Mouse (Mus musculus) hindbrain, embryonic 14.5 days (tissue): ENCODE measurements around the gene Ttc17. TPM values are rescaled to one million over a fixed set of nuclear protein-coding genes. Genes with fewer than 3 reads are reported as not detected.

Experiments
- ATAC-seq: fragments of 200-750 bp; cut with Nextera tagmentation; 2 replicates; pipeline ENCODE4 v1.8.0; 2017; ENCODE audit warnings: moderate number of reproducible peaks, mild to moderate bottlenecking, moderate TSS enrichment, moderate library complexity; ENCODE audit not compliant: low FRiP score
- DNase-seq: peaks from one replicate; pipeline ENCODE4 v3.0.0-alpha.2; 2015; ENCODE audit warnings: low spot score
- H3K27ac ChIP-seq: fragments of 300-500 bp; sonication (generic); 2 replicates; pipeline ENCODE4 v1.5.1; 2014; ENCODE audit warnings: mild to moderate bottlenecking, moderate library complexity
- H3K27me3 ChIP-seq: fragments of 300-500 bp; sonication (generic); 2 replicates; pipeline ENCODE4 v1.6.1; 2014; ENCODE audit warnings: mild to moderate bottlenecking, low read length, mixed read lengths; ENCODE audit not compliant: control insufficient read depth, insufficient read depth
- H3K36me3 ChIP-seq: fragments of 300-500 bp; sonication (generic); replicated peaks from 2 replicates; pipeline ENCODE4 v1.6.1; 2014; ENCODE audit not compliant: control insufficient read depth, insufficient read depth
- H3K4me1 ChIP-seq: fragments of 300-500 bp; sonication (generic); replicated peaks from 2 replicates; pipeline ENCODE4 v1.6.1; 2014; ENCODE audit warnings: antibody characterized with exemption, low read length, mixed read lengths; ENCODE audit not compliant: control insufficient read depth, insufficient read depth
- H3K4me2 ChIP-seq: fragments of 300-500 bp; sonication (generic); replicated peaks from 2 replicates; pipeline ENCODE4 v1.6.1; 2014; ENCODE audit warnings: mild to moderate bottlenecking, moderate library complexity
- H3K4me3 ChIP-seq: fragments of 300-500 bp; sonication (generic); replicated peaks from 2 replicates; pipeline ENCODE4 v1.5.1; 2014; ENCODE audit warnings: mild to moderate bottlenecking, low read length
- H3K9ac ChIP-seq: fragments of 300-500 bp; sonication (generic); 2 replicates; pipeline ENCODE4 v1.6.1; 2014
- H3K9me3 ChIP-seq: fragments of 300-500 bp; sonication (generic); 2 replicates; pipeline ENCODE4 v1.6.1; 2016; ENCODE audit warnings: low read length; ENCODE audit not compliant: control insufficient read depth
- WGBS: fragments of 180-500 bp; shearing (Covaris S2); extraction: QIAGEN DNeasy Blood & Tissue Kit; methylation state at CpG from one replicate; pipeline ENCODE4 v1.1.7; 2014; 5-methylcytosine and 5-hydroxymethylcytosine counted together
- polyA plus RNA-seq: library from polyadenylated mRNA; unstranded; fragments of >200 nt; fragmentation: Nextera tagmentation; extraction: Ambion mirVana; gene quantifications from 2 replicates; pipeline ENCODE4 v1.2.1, GENCODE M21; 2014

Gene Ttc17
- polyA plus RNA-seq, 1 experiment from 2014 or later = 25.1 TPM

DNA sequence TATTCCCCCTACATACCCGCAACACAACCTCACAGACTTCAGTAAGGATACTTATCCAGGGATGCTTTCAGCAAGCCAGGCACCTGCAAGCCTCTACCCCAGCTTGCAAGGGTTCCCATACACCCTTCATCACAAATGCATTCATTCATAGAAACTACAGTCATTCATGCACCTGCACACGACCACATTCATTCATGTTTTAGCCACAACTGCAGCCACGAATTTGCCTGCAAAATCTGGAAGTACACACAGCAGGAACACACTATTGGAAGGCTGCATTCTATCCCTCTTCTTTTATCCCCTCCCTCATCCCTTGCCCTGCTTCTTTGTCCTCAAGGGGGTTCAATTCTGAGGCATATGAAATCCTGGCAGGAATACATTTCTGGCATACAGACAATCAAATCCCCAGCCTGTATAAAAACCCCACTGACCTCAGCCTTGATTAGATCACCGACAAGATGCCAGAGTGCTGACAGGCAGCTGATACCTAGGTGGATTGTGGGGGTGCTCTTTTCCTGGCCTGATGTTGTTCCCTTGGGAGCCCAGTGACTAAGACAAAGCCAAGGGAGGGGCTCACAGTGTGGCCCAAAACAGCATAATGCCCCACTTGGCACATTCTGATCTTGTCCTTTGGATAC lies 139.2 kb downstream of the Ttc17 start:
- DNase-seq = no peak
- H3K27me3 ChIP-seq = no peaks in the 10 kb centered on the region
- ATAC-seq = no peak
- no peaks in the 10 kb centered on the region for H3K9me3 ChIP-seq
- 17% methylated on average over 4 of the region's 4 CpGs for WGBS
- no peak overlapping the region for H3K9ac ChIP-seq
- H3K27ac ChIP-seq = no peak overlapping the region
- no peak overlapping the region for H3K4me2 ChIP-seq
- H3K4me1 ChIP-seq = peaks cover 35% of the 10 kb centered on the region
- no peaks in the 10 kb centered on the region for H3K36me3 ChIP-seq
- no peak overlapping the region for H3K4me3 ChIP-seq

DNA sequence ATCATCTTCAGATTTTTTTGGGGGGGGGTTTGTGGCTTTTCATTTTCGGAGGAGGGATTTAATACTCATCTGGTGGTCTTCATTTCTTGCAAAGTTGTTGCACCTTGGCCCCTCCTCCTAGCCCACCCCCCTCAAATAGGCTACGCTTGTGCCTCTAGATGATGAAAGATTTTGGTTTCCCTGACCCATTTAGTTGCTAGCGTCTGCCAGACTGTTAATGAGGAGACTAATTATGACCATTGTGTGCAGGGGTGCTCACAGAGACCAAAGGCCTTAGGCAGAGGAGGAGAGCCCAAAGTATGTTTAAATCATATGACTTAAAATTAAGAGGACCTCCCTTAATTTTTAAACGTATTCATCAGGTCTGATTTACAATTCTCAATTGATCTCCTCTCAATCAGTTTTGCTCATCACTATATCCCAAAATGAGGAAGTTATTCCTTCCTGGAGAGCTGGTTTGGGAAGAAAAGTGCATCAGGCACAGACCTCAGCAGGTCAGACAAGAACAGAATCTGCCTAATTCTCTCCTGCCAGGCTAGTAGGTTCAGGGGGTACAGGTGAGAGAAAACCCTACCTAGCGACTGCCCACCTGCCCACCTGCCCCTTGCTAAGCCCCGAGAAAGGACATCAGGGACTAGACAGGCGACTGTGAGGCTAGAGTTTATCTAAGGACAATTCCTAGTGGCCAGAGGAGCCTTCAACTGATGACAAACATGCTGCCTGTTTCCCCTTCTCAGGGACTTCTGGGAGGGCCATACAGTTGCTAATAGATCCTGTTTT lies 139.9 kb downstream of the Ttc17 start:
- no peak for ATAC-seq
- no peak overlapping the region for H3K4me3 ChIP-seq
- H3K9me3 ChIP-seq = no peaks in the 10 kb centered on the region
- no peak for DNase-seq
- H3K4me1 ChIP-seq = peaks cover 35% of the 10 kb centered on the region
- WGBS = 27% methylated on average over 7 of the region's 7 CpGs
- H3K27ac ChIP-seq = peak overlapping the region; percentile 91
- H3K4me2 ChIP-seq = peak overlapping the region; percentile 74; the same call in 1 of the 2 replicates
- no peaks in the 10 kb centered on the region for H3K36me3 ChIP-seq
- no peaks in the 10 kb centered on the region for H3K27me3 ChIP-seq
- peak overlapping the region; percentile 59; the same call in 1 of the 2 replicates for H3K9ac ChIP-seq

DNA sequence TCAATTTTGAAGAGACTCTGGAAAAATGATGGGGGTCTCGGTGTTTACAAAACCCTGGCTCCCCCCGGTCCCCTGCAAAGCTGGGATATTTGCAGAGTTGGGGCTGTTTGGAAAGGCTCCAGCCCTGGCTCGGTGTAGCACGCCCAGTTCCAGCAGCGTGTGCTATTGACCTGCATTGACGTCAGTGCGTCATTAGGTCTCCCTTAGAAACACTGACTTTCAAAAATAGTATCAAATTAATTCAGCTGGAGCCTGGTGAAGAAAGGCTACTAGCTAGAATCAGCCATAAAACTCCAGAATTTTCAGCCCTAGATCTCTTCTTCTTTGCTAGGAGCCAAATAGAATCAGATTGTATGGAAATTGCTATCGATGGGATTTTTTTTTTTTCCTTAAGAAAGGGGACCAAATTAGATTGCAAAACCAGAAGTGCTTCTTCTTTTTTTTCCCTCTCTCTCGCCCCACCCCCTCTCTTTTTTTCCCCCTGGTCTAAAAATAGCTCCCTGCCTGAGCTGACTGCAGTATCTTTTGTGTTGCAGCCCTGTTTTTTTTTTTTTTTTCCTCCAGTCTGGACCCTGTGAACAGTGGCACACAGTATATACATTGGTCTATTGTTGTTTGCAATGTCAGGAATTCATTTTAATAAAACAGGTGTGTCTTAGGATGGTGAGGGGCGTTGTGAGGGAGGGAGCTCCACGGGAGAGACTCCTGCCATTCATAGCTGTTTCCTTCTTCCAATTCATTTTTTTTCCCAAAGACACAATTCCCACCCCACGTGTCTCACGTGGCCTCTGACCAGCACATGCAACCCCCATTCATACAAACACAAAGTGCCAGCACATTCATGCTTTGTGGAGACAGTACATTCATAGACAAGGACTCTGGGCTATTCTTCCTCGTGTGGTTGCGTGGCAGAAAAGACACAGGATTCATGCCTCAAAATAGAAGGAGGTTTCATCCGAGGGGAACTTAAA lies 141.0 kb downstream of the Ttc17 start:
- Histone ChIP-seq H3K36me3 (no peaks in the 10 kb centered on the region), H3K27ac (peak overlapping the region; percentile 91), H3K4me2 (peak overlapping the region; percentile 74), H3K27me3 (no peaks in the 10 kb centered on the region), H3K9ac (peak overlapping the region; percentile 59), H3K4me3 (peak overlapping the region; percentile 31), H3K9me3 (no peaks in the 10 kb centered on the region), H3K4me1 (peaks cover 35% of the 10 kb centered on the region)
- DNase-seq = peak; percentile 73
- ATAC-seq = peak; percentile 78
- under 1% methylated on average over 16 of the region's 16 CpGs for WGBS

DNA sequence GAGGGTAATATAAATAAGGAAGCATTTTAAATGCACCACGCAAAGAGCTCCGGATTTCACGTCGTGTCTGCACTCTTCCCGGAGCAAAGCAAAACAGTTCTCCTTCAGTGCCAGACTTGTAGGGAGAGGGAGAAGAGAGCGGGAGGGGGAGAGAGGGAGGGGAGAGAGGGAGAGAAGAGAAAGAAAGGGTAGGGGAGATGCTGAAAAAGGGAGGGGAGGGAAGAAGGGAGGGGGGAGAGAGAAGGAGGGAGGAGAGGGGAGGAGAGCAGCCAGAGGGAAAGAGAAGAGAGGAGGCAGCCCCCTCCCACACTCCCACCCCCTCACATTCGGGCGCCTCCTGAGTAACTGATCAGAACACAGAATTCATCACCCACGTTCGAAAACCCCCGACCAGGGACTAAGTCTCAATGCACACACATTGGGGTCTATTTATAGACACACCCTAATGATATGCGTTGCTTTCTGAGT lies 141.8 kb downstream of the Ttc17 start:
- peaks cover 35% of the 10 kb centered on the region for H3K4me1 ChIP-seq

DNA sequence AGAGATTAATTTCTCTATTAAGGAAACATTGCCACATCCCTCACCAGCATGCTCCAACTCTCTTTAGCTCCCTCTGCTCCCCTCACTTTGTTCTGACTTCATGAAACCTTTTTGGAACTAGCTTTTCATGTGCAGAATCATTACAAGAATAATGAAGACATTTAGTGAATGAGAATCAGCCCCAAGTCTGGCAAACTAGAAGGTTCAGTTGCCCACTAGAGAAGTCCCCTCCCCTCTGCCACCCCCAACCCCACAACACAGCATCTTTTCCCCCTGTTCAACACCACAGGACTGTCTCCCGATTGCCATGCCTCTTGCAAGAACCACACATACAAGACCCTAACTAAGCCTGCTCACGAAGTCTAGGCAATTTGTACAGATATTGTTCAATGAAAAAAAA lies 142.5 kb downstream of the Ttc17 start:
- Histone ChIP-seq H3K4me1 (peaks cover 35% of the 10 kb centered on the region), H3K9ac (0 out of 2 replicates have a peak overlapping the region, but pooled peaks have one; percentile 59), H3K27ac (no peak overlapping the region), H3K27me3 (no peaks in the 10 kb centered on the region), H3K4me3 (peak overlapping the region; percentile 31), H3K9me3 (no peaks in the 10 kb centered on the region), H3K36me3 (no peaks in the 10 kb centered on the region), H3K4me2 (peak overlapping the region; percentile 74)
- no peak for DNase-seq
- no peak for ATAC-seq
- 0% methylated on average over 2 of the region's 2 CpGs for WGBS

More for the DNA sequence above, 141.8 kb downstream of the Ttc17 start:
- Histone ChIP-seq H3K4me3 (peak overlapping the region; percentile 31), H3K27me3 (no peaks in the 10 kb centered on the region), H3K36me3 (no peaks in the 10 kb centered on the region), H3K9me3 (no peaks in the 10 kb centered on the region), H3K27ac (peak overlapping the region; percentile 91), H3K9ac (peak overlapping the region; percentile 59), H3K4me2 (peak overlapping the region; percentile 74)
- ATAC-seq (peak; percentile 64), DNase-seq (peak; percentile 66)
- WGBS = 0% methylated on average over 12 of the region's 12 CpGs

DNA sequence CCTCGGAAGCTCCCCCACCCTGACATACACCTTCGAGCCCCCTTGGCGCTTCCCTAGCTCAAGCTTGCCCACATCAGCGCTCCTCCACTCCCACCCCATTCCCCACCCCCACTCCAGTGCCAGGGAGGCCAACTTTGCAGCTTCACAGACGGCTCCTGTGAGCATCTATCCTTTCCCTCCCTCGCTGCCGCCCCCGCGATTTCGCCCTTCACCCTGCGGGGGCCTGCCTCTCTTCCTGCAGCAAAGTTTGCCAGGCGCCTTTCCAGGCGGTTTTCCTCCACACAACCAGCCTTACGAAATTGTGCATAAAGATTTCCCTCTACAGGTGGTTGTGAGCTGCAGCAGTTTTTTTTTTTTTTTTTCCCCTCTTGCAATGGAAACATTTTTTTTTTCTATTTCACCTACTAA lies 143.0 kb downstream of the Ttc17 start:
- peak overlapping the region; percentile 74 for H3K4me2 ChIP-seq
- DNase-seq (no peak), ATAC-seq (no peak)
- H3K9ac ChIP-seq = peak overlapping the region; percentile 26; the same call in 1 of the 2 replicates
- no peaks in the 10 kb centered on the region for H3K36me3 ChIP-seq
- no peaks in the 10 kb centered on the region for H3K9me3 ChIP-seq
- H3K27ac ChIP-seq = no peak overlapping the region
- peaks cover 35% of the 10 kb centered on the region for H3K4me1 ChIP-seq
- under 1% methylated on average over 14 of the region's 14 CpGs for WGBS
- H3K4me3 ChIP-seq = peak overlapping the region; percentile 31
- no peaks in the 10 kb centered on the region for H3K27me3 ChIP-seq

DNA sequence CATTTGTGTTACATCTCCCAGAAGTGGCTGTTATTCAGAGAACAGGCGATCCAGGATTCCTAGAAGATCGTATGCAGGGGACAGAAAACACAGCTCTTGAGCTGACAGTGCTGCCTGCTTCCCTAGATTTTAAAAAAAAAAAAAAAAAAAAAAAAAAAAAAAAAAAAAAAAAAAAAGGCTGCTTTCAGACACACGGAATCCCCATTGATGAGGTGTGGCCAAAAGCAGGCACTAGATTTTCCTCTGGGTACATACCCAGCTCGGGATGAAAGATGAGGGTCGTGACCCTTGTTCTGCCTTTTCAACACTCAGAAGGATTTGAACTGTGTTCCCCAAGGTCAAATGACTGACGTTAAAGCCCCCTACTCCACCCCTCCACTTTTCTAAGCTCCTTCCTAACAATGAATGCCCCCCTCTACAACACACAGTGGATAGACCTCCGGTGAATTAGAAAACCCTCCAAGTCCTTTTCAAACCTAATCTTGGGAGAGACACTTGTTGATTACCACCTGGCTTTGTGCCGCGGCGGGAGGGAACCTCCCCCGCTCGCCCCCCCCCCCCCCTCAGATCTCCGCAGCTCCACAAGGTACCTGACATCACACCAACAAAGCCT lies 143.5 kb downstream of the Ttc17 start:
- Histone ChIP-seq H3K9me3 (no peaks in the 10 kb centered on the region), H3K4me2 (peak overlapping the region; percentile 74), H3K27ac (no peak overlapping the region), H3K9ac (peak overlapping the region; percentile 26; the same call in 1 of the 2 replicates), H3K36me3 (no peaks in the 10 kb centered on the region), H3K27me3 (no peaks in the 10 kb centered on the region), H3K4me1 (peaks cover 35% of the 10 kb centered on the region), H3K4me3 (peak overlapping the region; percentile 31)
- WGBS = 1% methylated on average over 11 of the region's 13 CpGs
- ATAC-seq (no peak), DNase-seq (no peak)

DNA sequence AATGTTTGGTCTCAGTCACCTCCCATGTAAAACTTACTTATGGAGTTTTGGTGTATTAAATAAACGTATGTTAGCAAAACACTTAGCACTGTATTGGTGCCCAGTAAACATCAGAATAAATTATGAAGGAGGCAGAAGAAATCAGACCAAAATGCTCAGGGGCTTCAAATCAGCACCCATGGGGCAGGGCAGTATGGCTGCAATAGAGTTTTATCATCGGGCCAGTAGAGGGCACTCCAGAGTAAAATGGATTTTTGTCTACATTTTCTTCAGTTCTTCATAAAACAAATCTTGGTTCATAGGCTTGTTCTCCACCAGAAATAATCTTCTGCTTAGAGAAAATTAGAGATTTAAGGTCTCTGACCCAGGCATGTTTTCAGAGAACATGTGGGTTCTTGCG lies 152.4 kb downstream of the Ttc17 start:
- no peak overlapping the region for H3K9ac ChIP-seq
- H3K4me1 ChIP-seq = no peaks in the 10 kb centered on the region
- H3K27ac ChIP-seq = no peak overlapping the region
- no peak overlapping the region for H3K4me2 ChIP-seq
- no peaks in the 10 kb centered on the region for H3K27me3 ChIP-seq
- H3K36me3 ChIP-seq = no peaks in the 10 kb centered on the region
- no peak overlapping the region for H3K4me3 ChIP-seq
- DNase-seq = peak; percentile 70
- no peak for ATAC-seq
- no peaks in the 10 kb centered on the region for H3K9me3 ChIP-seq
- WGBS = 28% methylated on average over 3 of the region's 3 CpGs
